Mouse (Mus musculus): ENCODE measurements around the gene Twsg1.

DNA sequence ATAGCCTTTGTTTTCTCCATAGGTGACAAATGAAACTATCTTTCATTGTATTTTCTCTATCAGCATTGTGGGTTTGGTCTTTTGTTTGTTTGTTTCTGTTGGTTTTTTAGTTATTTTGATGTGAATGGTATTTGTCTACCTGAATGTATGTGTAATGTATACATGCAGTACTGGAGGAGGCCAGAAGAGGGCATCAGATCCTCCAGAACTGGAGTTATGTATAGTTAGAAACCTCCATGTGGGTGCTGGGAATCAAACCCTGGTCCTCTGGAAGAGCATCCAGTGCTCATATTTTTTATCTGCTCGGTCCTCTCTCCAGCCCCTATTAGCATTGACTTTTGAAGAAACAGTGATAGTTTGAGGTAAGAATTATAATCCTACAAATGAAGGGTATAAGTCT lies 48.0 kb downstream of the Twsg1 start:
- TF ChIP-seq CTCF (IDR thresholded peaks at IDR 0.05; ENCODE audit: control insufficient read depth, insufficient read depth, low read length) (no peak), POLR2A (IDR thresholded peaks at IDR 0.05; ENCODE audit: borderline replicate concordance, control insufficient read depth, low read depth, low read length) (no peak)
